Mouse (Mus musculus): ENCODE data around the gene Lsm10.

DNA sequence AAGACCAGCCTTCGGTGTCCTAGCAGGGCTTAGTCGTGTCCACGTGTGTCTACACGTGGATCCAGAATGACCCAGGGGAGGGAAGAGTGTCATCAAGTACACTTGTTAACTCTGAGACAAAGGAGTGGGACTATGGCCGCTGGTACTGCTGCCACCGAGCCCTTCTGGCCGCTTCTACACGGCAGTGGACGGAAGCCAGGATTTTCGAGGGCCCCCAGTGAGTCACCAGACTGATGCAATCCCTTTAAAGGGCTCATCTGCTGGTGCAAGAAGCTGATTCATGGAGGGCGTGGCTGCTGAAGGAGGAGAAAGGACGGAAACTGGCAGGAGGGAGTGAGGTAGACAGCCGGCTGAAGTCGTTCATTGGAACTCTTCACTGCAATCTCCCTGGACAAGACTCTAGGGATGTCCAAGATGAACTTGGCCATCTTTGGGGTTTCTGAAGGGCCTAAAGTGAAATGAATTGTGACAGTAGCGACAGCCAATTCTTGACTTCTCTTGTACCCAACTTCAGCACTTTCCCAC, 6.7 kb downstream of the Lsm10 start:
- TF ChIP-seq POLR2A (IDR thresholded peaks at IDR 0.05; ENCODE audit: control insufficient read depth in 1 of 2, insufficient read depth in 1 of 2, low read depth in 1 of 2, low read length in 2 of 2, poor library complexity in 1 of 2) (peak in 1 of 2 experiments; percentile 39; a peak in 2 of 4 replicates), CTCF (IDR thresholded peaks at IDR 0.05 in 2 of 3, conservative IDR thresholded peaks at IDR 0.05 in 1 of 3; ENCODE audit: control insufficient read depth in 1 of 3, insufficient read depth in 1 of 3, low read depth in 2 of 3, low read length in 3 of 3, poor library complexity in 1 of 3, severe bottlenecking in 1 of 3) (no peak), MYC (IDR thresholded peaks at IDR 0.05; ENCODE audit: low read depth, low read length) (peak; percentile 89), GATA1 (IDR thresholded peaks at IDR 0.05; ENCODE audit: low read depth, low read length) (no peak), JUND (IDR thresholded peaks at IDR 0.05; ENCODE audit: low read depth, low read length) (peak; percentile 95; the same call in 1 of the 2 replicates), POLR2AphosphoS2 (IDR thresholded peaks at IDR 0.05; ENCODE audit: low read length) (0 out of 2 replicates have a peak, but pooled peaks have one; percentile 64), ETS1 (IDR thresholded peaks at IDR 0.05; ENCODE audit: low read depth, low read length) (peak; percentile 99)
